Mouse (Mus musculus) liver, embryonic 11.5 days (tissue): Measurements from ENCODE around the gene Nol7. TPM values are rescaled to one million over a fixed set of nuclear protein-coding genes. Genes with fewer than 3 reads are reported as not detected.

Experiments
- polyA plus RNA-seq: library from polyadenylated mRNA; unstranded; fragments of >200 nt; fragmentation: Nextera tagmentation; extraction: Ambion mirVana; gene quantifications from 2 replicates; pipeline ENCODE4 v1.2.1, GENCODE M21; 2014

Nol7 gene
- polyA plus RNA-seq, 1 experiment from 2014 or later, result 221 TPM

Other genes with a start within 250 kb of the Nol7 start
- gene Tbc1d7, start 226.9 kb upstream of the Nol7 start, polyA plus RNA-seq, result 28.9 and 34.8 TPM in 2 replicates
- 0.37 and 0.42 TPM in 2 replicates for gene Gfod1, start 94.2 kb upstream of the Nol7 start, polyA plus RNA-seq
- 12.9 and 13.7 TPM in 2 replicates for gene Sirt5, start 32.9 kb upstream of the Nol7 start, polyA plus RNA-seq
- 6.3 and 7.1 TPM in 2 replicates for gene Ranbp9, start 82.9 kb downstream of the Nol7 start, polyA plus RNA-seq
- gene Mcur1, start 161.8 kb downstream of the Nol7 start, polyA plus RNA-seq, result 12.0 and 12.7 TPM in 2 replicates
- gene Rnf182, start 217.3 kb downstream of the Nol7 start, polyA plus RNA-seq, result 0.45 and 1.3 TPM in 2 replicates